Mouse (Mus musculus) bone marrow macrophage, adult 2 months (primary cell): Measurements from ENCODE around the gene Cox10. TPM values are rescaled to one million over a fixed set of nuclear protein-coding genes. Genes with fewer than 3 reads are reported as not detected.
"Not testable (repeated sequence)": the region's sequence is repeated elsewhere in the genome, so short reads cannot be mapped to it uniquely, and the experiment has no call there.

ENCODE experiments used
- H3K27ac ChIP-seq: 2 replicates; pipeline ENCODE4 v1.5.1; 2012; ENCODE audit warnings: low read depth, low read length; ENCODE audit not compliant: insufficient read depth
- H3K4me1 ChIP-seq: 2 replicates; pipeline ENCODE4 v1.6.1; 2012; ENCODE audit warnings: low read length; ENCODE audit not compliant: control insufficient read depth, insufficient read depth
- H3K4me3 ChIP-seq: 2 replicates; pipeline ENCODE4 v1.5.1; 2012; ENCODE audit warnings: mild to moderate bottlenecking, low read length, moderate library complexity; ENCODE audit not compliant: insufficient read depth
- CTCF ChIP-seq: IDR thresholded peaks from 2 replicates; pipeline ENCODE4 v1.5.1; 2012; ENCODE audit warnings: low read depth, mild to moderate bottlenecking, low read length, moderate library complexity
- POLR2A ChIP-seq: IDR thresholded peaks from 2 replicates; pipeline ENCODE4 v1.6.1; 2012; ENCODE audit warnings: mild to moderate bottlenecking, low read depth, low read length, borderline replicate concordance
- polyA plus RNA-seq: library from polyadenylated mRNA; stranded (reverse); fragments of >200 nt; gene quantifications from 2 replicates; pipeline ENCODE4 v1.2.4, GENCODE M21; 2012; ENCODE audit not compliant: missing spikeins, insufficient read depth, insufficient read length

Gene Cox10
- 6.0 and 6.9 TPM in 2 replicates for polyA plus RNA-seq

GRCm38 (mm10) chr11:64078956-64079726 lies at the start of gene Cox10:
Cox10 (minus strand) TSS chr11:64079468.
- Histone ChIP-seq H3K4me3 (peak within 1 kb of the TSS; percentile 92), H3K27ac (peak within 1 kb of the TSS; percentile 62), H3K4me1 (peaks cover 8% of the 10 kb centered on the region)
- TF ChIP-seq POLR2A (no peak), CTCF (no peak)

- TF ChIP-seq CTCF (no peak), POLR2A (no peak)
- H3K4me1 ChIP-seq = no peaks in the 10 kb centered on the region
- H3K4me3 ChIP-seq = no peak overlapping the region
- no peak overlapping the region for H3K27ac ChIP-seq
These were observed 48.7 kb upstream of the Cox10 start for GRCm38 (mm10) chr11:64128016-64128415.

- Histone ChIP-seq H3K4me1 (no peaks in the 10 kb centered on the region), H3K27ac (no peak overlapping the region)
- TF ChIP-seq CTCF (no peak), POLR2A (no peak)
These were observed 46.2 kb upstream of the Cox10 start for GRCm38 (mm10) chr11:64125471-64125870.

GRCm38 (mm10) chr11:64123174-64123573 lies 43.9 kb upstream of the Cox10 start:
- not testable (repeated sequence) for H3K27ac ChIP-seq, H3K4me1 ChIP-seq, H3K4me3 ChIP-seq

More at GRCm38 (mm10) chr11:64125471-64125870, 46.2 kb upstream of the Cox10 start:
- no peak overlapping the region for H3K4me3 ChIP-seq

- no peak for TF ChIP-seq POLR2A
- TF ChIP-seq CTCF = no peak
- Histone ChIP-seq H3K4me3 (no peak overlapping the region), H3K4me1 (no peaks in the 10 kb centered on the region), H3K27ac (no peak overlapping the region)
These were observed 37.4 kb upstream of the Cox10 start for GRCm38 (mm10) chr11:64116711-64117110.

GRCm38 (mm10) chr11:64115822-64116221 lies 36.6 kb upstream of the Cox10 start:
- Histone ChIP-seq H3K27ac (no peak overlapping the region), H3K4me3 (no peak overlapping the region), H3K4me1 (no peaks in the 10 kb centered on the region)
- TF ChIP-seq CTCF (no peak), POLR2A (no peak)

- Histone ChIP-seq H3K4me3 (no peak overlapping the region), H3K27ac (no peak overlapping the region), H3K4me1 (no peaks in the 10 kb centered on the region)
- TF ChIP-seq CTCF (no peak), POLR2A (no peak)
These were observed 35.8 kb upstream of the Cox10 start for GRCm38 (mm10) chr11:64115101-64115500.

- TF ChIP-seq POLR2A (no peak), CTCF (no peak)
- no peak overlapping the region for H3K27ac ChIP-seq
- H3K4me3 ChIP-seq = no peak overlapping the region
- no peaks in the 10 kb centered on the region for H3K4me1 ChIP-seq
These were observed 20.8 kb upstream of the Cox10 start for GRCm38 (mm10) chr11:64100060-64100459.

GRCm38 (mm10) chr11:64093058-64093457 lies 13.8 kb upstream of the Cox10 start:
- TF ChIP-seq CTCF (no peak), POLR2A (no peak)
- Histone ChIP-seq H3K4me3 (no peak overlapping the region), H3K27ac (no peak overlapping the region), H3K4me1 (no peaks in the 10 kb centered on the region)

GRCm38 (mm10) chr11:64091150-64091549 lies 11.9 kb upstream of the Cox10 start:
- no peak overlapping the region for H3K27ac ChIP-seq
- no peaks in the 10 kb centered on the region for H3K4me1 ChIP-seq
- TF ChIP-seq POLR2A = no peak
- H3K4me3 ChIP-seq = no peak overlapping the region
